Mouse (Mus musculus): ENCODE results near the gene Pfkfb2. TPM values are rescaled to one million over a fixed set of nuclear protein-coding genes. Genes with fewer than 3 reads are reported as not detected.
"Not testable (repeated sequence)": the region's sequence is repeated elsewhere in the genome, so short reads cannot be mapped to it uniquely, and the experiment has no call there.

The Pfkfb2 gene
- polyA plus RNA-seq, 1 experiment, result 3.0 TPM

- Histone ChIP-seq H3K4me3 (ENCODE audit: insufficient read depth, poor library complexity, severe bottlenecking) (no peak within 1 kb of the TSS), H3K27me3 (ENCODE audit: control insufficient read depth, insufficient read depth, insufficient read length) (no peaks in the 10 kb centered on the region), H3K36me3 (ENCODE audit: control insufficient read depth, insufficient read depth) (no peaks in the 10 kb centered on the region), H3ac (ENCODE audit: control insufficient read depth, insufficient read length, low read depth) (no peak within 1 kb of the TSS), H3K79me2 (ENCODE audit: control insufficient read depth, insufficient read depth) (no peaks in the 10 kb centered on the region), H3K79me3 (ENCODE audit: low read depth) (no peaks in the 10 kb centered on the region)
- no peak for TF ChIP-seq CEBPB (IDR thresholded peaks at IDR 0.05; ENCODE audit: low read depth)
- no peak for TF ChIP-seq CTCF (IDR thresholded peaks at IDR 0.05; ENCODE audit: control insufficient read depth, insufficient read depth, insufficient read length)
- no peak for TF ChIP-seq MYOG (IDR thresholded peaks at IDR 0.05; ENCODE audit: control insufficient read depth, extremely low read depth, insufficient read length)
- TF ChIP-seq MYOD1 (IDR thresholded peaks at IDR 0.05; ENCODE audit: control insufficient read depth, insufficient read length, low read depth), result no peak
- no peak for TF ChIP-seq MAX (IDR thresholded peaks at IDR 0.05)
- no peak for TF ChIP-seq FOSL1 (IDR thresholded peaks at IDR 0.05; ENCODE audit: insufficient read depth, low read length, poor library complexity, severe bottlenecking)
- TF ChIP-seq USF1 (IDR thresholded peaks at IDR 0.05; ENCODE audit: low read depth), result no peak
Observed at GRCm38 (mm10) chr1:130661454-130661853, 67.6 kb downstream of the Pfkfb2 start, which contains the start of gene C4bp. C4bp (minus strand) TSS chr1:130661632.

- not testable (repeated sequence) for H3K79me2 ChIP-seq (ENCODE audit: control insufficient read depth, insufficient read depth); H3K36me3 ChIP-seq (ENCODE audit: control insufficient read depth, insufficient read depth); H3ac ChIP-seq (ENCODE audit: control insufficient read depth, insufficient read length, low read depth); H3K27me3 ChIP-seq (ENCODE audit: control insufficient read depth, insufficient read depth, insufficient read length); H3K79me3 ChIP-seq (ENCODE audit: low read depth); H3K4me3 ChIP-seq (ENCODE audit: insufficient read depth, poor library complexity, severe bottlenecking)
Observed at GRCm38 (mm10) chr1:130659641-130660040, 69.4 kb downstream of the Pfkfb2 start.

DNA sequence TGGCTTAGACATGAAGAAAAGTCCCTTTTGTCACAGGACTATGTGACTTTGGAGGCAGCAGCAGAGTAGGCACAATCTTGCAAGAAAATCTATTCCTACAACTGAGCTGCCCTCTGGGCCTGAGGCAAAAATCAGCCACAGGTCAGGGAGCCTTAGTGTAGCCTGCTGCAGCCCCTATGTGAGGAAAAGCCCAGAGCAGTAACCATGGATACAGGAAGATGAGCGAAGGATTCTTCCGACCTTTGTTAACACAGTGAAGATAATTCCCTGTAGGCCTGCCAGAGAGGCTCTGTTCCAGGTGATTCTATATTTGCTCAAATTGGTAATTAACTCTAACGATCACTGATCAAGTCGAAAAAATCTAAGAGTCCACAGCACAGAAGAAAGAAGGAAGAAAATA lies 85.0 kb downstream of the Pfkfb2 start:
- no peak for TF ChIP-seq CTCF (IDR thresholded peaks at IDR 0.05; ENCODE audit: control insufficient read depth, insufficient read depth, insufficient read length)
- no peaks in the 10 kb centered on the region for H3K79me3 ChIP-seq (ENCODE audit: low read depth)
- no peaks in the 10 kb centered on the region for H3K27me3 ChIP-seq (ENCODE audit: control insufficient read depth, insufficient read depth, insufficient read length)
- H3ac ChIP-seq (ENCODE audit: control insufficient read depth, insufficient read length, low read depth), result no peak overlapping the region
- no peaks in the 10 kb centered on the region for H3K36me3 ChIP-seq (ENCODE audit: control insufficient read depth, insufficient read depth)
- H3K79me2 ChIP-seq (ENCODE audit: control insufficient read depth, insufficient read depth), result no peaks in the 10 kb centered on the region
- no peak overlapping the region for H3K4me3 ChIP-seq (ENCODE audit: insufficient read depth, poor library complexity, severe bottlenecking)

DNA sequence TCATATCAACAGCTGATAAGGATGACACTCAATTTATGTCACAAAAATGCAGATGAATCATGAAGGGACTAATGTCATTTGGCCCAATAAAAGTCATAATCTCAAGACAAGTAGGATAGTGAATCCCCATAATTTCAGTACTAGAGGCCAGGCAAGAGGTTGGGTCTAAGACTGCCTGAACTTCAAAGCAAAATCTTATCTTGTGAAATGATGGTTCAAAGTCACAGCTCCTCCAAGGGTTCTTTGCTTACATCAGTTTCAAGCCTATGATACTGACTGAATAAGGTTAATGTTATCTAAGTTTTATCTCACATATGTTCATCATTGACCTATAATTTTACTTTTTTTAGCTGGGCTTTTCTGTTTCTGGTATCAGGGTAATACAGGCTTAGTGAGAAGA lies 88.1 kb downstream of the Pfkfb2 start:
- H3K27me3 ChIP-seq (ENCODE audit: control insufficient read depth, insufficient read depth, insufficient read length), result no peaks in the 10 kb centered on the region
- TF ChIP-seq CTCF (IDR thresholded peaks at IDR 0.05; ENCODE audit: control insufficient read depth, insufficient read depth, insufficient read length) (no peak), USF1 (IDR thresholded peaks at IDR 0.05; ENCODE audit: low read depth) (no peak), MYOG (IDR thresholded peaks at IDR 0.05; ENCODE audit: control insufficient read depth, extremely low read depth, insufficient read length) (no peak), FOSL1 (IDR thresholded peaks at IDR 0.05; ENCODE audit: insufficient read depth, low read length, poor library complexity, severe bottlenecking) (no peak), CEBPB (IDR thresholded peaks at IDR 0.05; ENCODE audit: low read depth) (no peak), MYOD1 (IDR thresholded peaks at IDR 0.05; ENCODE audit: control insufficient read depth, insufficient read length, low read depth) (no peak), MAX (IDR thresholded peaks at IDR 0.05) (no peak)
- H3K79me2 ChIP-seq (ENCODE audit: control insufficient read depth, insufficient read depth), result no peaks in the 10 kb centered on the region
- no peaks in the 10 kb centered on the region for H3K36me3 ChIP-seq (ENCODE audit: control insufficient read depth, insufficient read depth)
- no peak overlapping the region for H3ac ChIP-seq (ENCODE audit: control insufficient read depth, insufficient read length, low read depth)
- no peaks in the 10 kb centered on the region for H3K79me3 ChIP-seq (ENCODE audit: low read depth)
- H3K4me3 ChIP-seq (ENCODE audit: insufficient read depth, poor library complexity, severe bottlenecking), result no peak overlapping the region

Other genes with a start within 250 kb of the Pfkfb2 start
- not detected for gene Zp3r, start 99.6 kb downstream of the Pfkfb2 start, polyA plus RNA-seq (2012; fragmentation: generic; extraction: Trizol)
- gene C4bp, start 67.6 kb downstream of the Pfkfb2 start, polyA plus RNA-seq (2012; fragmentation: generic; extraction: Trizol), result not detected
- gene Gm29427, start 13.5 kb downstream of the Pfkfb2 start, polyA plus RNA-seq (2012; fragmentation: generic; extraction: Trizol), result not detected
- gene Yod1, start 11.9 kb downstream of the Pfkfb2 start, polyA plus RNA-seq (2012; fragmentation: generic; extraction: Trizol), result 0.85 TPM
- 0.88 TPM for gene AA986860, start 2.7 kb upstream of the Pfkfb2 start, polyA plus RNA-seq (2012; fragmentation: generic; extraction: Trizol)
- not detected for gene Fcamr, start 71.6 kb upstream of the Pfkfb2 start, polyA plus RNA-seq (2012; fragmentation: generic; extraction: Trizol)
- not detected for gene Pigr, start 97.4 kb upstream of the Pfkfb2 start, polyA plus RNA-seq (2012; fragmentation: generic; extraction: Trizol)
- gene Fcmr, start 136.4 kb upstream of the Pfkfb2 start, polyA plus RNA-seq (2012; fragmentation: generic; extraction: Trizol), result not detected
- gene Il24, start 158.2 kb upstream of the Pfkfb2 start, polyA plus RNA-seq (2012; fragmentation: generic; extraction: Trizol), result not detected
- not detected for gene Il20, start 182.2 kb upstream of the Pfkfb2 start, polyA plus RNA-seq (2012; fragmentation: generic; extraction: Trizol)
- 0.06 TPM for gene Il19, start 210.9 kb upstream of the Pfkfb2 start, polyA plus RNA-seq (2012; fragmentation: generic; extraction: Trizol)

Data from C2C12 (cell line).